Mouse (Mus musculus): ENCODE measurements around the gene Stap1. TPM values are rescaled to one million over a fixed set of nuclear protein-coding genes. Genes with fewer than 3 reads are reported as not detected.

Gene Stap1
- polyA plus RNA-seq, 1 experiment = 0.08 TPM

DNA sequence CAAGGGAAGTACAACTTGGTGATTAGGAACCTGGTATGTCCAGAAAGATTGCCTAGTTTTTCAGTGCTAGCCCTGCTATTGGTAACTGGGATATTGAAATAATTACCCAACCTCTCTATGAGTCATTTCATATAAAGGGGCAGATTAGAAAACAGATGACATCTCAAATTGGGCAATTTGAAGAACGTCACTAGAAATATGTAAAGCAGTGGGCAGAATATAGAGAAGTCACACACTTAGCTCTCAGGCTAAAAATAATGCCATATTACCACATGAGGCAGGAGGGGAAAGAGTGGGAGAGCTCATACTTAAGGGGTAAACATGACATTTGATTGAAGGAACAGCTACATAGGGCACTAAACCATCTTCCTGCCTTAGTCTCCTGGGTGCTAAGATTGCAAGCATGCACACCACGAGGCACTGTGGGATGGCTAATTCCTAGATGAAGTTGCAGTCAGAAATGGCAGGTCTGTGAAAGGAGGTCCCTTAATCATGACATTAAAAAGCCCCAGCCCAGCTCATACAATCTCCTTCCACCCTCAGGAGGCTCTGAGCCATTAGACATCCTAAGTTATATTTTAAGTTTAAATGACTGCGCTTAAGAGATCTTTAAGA, 7.3 kb downstream of the Stap1 start:
- H3K79me2 ChIP-seq (ENCODE audit: control insufficient read depth, insufficient read depth) = no peaks in the 10 kb centered on the region
- TF ChIP-seq MAX (IDR thresholded peaks at IDR 0.05; ENCODE audit: low read depth) = no peak
- TF ChIP-seq MYOD1 (IDR thresholded peaks at IDR 0.05; ENCODE audit: control insufficient read depth in 1 of 3, insufficient read length in 2 of 3, low read depth in 2 of 3) = no peak
- TF ChIP-seq USF1 (IDR thresholded peaks at IDR 0.05; ENCODE audit: low read depth) = no peak
- TF ChIP-seq POLR2AphosphoS2 (IDR thresholded peaks at IDR 0.05; ENCODE audit: insufficient read length, low read depth) = no peak
- TF ChIP-seq E2F4 (IDR thresholded peaks at IDR 0.05; ENCODE audit: insufficient read depth) = no peak
- TF ChIP-seq SRF (IDR thresholded peaks at IDR 0.05; ENCODE audit: control insufficient read depth, insufficient read length, low read depth) = no peak
- TF ChIP-seq MYOG (IDR thresholded peaks at IDR 0.05; ENCODE audit: control insufficient read depth in 1 of 3, insufficient read depth in 1 of 3, insufficient read length in 2 of 3, low read depth in 2 of 3) = no peak
- no peak for TF ChIP-seq TCF3 (IDR thresholded peaks at IDR 0.05; ENCODE audit: insufficient read length, low read depth)
- no peak for TF ChIP-seq POLR2A (IDR thresholded peaks at IDR 0.05; ENCODE audit: insufficient read length, low read depth)
- no peak for TF ChIP-seq CEBPB (IDR thresholded peaks at IDR 0.05; ENCODE audit: insufficient read depth, poor library complexity, severe bottlenecking)
- TF ChIP-seq REST (IDR thresholded peaks at IDR 0.05; ENCODE audit: insufficient read depth, insufficient read length) = no peak
- TF ChIP-seq TCF12 (IDR thresholded peaks at IDR 0.05; ENCODE audit: insufficient read depth, poor library complexity, severe bottlenecking) = no peak
- H3K4me2 ChIP-seq (ENCODE audit: low read depth) = no peak overlapping the region
- H3K27me3 ChIP-seq (ENCODE audit: control insufficient read depth, insufficient read depth, insufficient read length) = no peaks in the 10 kb centered on the region
- no peak overlapping the region for H3ac ChIP-seq (ENCODE audit: control insufficient read depth, insufficient read length)
- no peak overlapping the region for H3K4me3 ChIP-seq
- no peaks in the 10 kb centered on the region for H3K36me3 ChIP-seq (ENCODE audit: control insufficient read depth, insufficient read depth)

- no peaks in the 10 kb centered on the region for H3K36me3 ChIP-seq (ENCODE audit: control insufficient read depth, insufficient read depth)
- H3K27me3 ChIP-seq (ENCODE audit: control insufficient read depth, insufficient read depth, insufficient read length) = no peaks in the 10 kb centered on the region
- no peak overlapping the region for H3K4me3 ChIP-seq
- H3K4me2 ChIP-seq (ENCODE audit: low read depth) = no peak overlapping the region
- no peak for TF ChIP-seq SRF (IDR thresholded peaks at IDR 0.05; ENCODE audit: control insufficient read depth, insufficient read length, low read depth)
- TF ChIP-seq CEBPB (IDR thresholded peaks at IDR 0.05; ENCODE audit: insufficient read depth, poor library complexity, severe bottlenecking) = no peak
- no peak for TF ChIP-seq TCF12 (IDR thresholded peaks at IDR 0.05; ENCODE audit: insufficient read depth, poor library complexity, severe bottlenecking)
- TF ChIP-seq POLR2A (IDR thresholded peaks at IDR 0.05; ENCODE audit: insufficient read length, low read depth) = no peak
- no peak for TF ChIP-seq USF1 (IDR thresholded peaks at IDR 0.05; ENCODE audit: low read depth)
- TF ChIP-seq MAX (IDR thresholded peaks at IDR 0.05; ENCODE audit: low read depth) = no peak
- no peak for TF ChIP-seq REST (IDR thresholded peaks at IDR 0.05; ENCODE audit: insufficient read depth, insufficient read length)
- no peak for TF ChIP-seq POLR2AphosphoS2 (IDR thresholded peaks at IDR 0.05; ENCODE audit: insufficient read length, low read depth)
- no peak for TF ChIP-seq TCF3 (IDR thresholded peaks at IDR 0.05; ENCODE audit: insufficient read length, low read depth)
- TF ChIP-seq E2F4 (IDR thresholded peaks at IDR 0.05; ENCODE audit: insufficient read depth) = no peak
- no peak for TF ChIP-seq MYOD1 (IDR thresholded peaks at IDR 0.05; ENCODE audit: control insufficient read depth in 1 of 3, insufficient read length in 2 of 3, low read depth in 2 of 3)
- no peak for TF ChIP-seq MYOG (IDR thresholded peaks at IDR 0.05; ENCODE audit: control insufficient read depth in 1 of 3, insufficient read depth in 1 of 3, insufficient read length in 2 of 3, low read depth in 2 of 3)
- H3K79me2 ChIP-seq (ENCODE audit: control insufficient read depth, insufficient read depth) = no peaks in the 10 kb centered on the region
- H3ac ChIP-seq (ENCODE audit: control insufficient read depth, insufficient read length) = no peak overlapping the region
Measured at GRCm38 (mm10) chr5:86083987-86084386, 12.4 kb downstream of the Stap1 start.

DNA sequence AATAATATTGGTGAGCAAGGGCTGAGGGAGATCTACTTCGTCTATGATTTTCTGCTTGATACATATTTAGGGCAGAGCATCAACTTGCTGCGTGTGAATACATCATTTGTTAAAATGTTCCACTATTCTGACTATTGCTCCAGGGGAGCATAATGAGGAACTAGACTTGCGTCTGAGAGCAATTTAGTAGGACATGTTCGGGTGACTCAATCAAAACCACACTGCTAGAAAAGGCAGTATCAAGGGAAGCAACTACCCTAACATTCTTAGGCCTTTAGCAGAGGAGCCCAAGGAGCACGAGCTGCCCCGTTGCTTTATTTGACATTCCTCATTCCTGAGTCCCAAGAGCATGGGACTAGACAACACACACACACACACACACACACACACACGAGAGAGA, 13.4 kb downstream of the Stap1 start:
- Histone ChIP-seq H3K4me2 (ENCODE audit: low read depth) (no peak overlapping the region), H3K4me3 (no peak overlapping the region), H3K79me2 (ENCODE audit: control insufficient read depth, insufficient read depth) (no peaks in the 10 kb centered on the region), H3ac (ENCODE audit: control insufficient read depth, insufficient read length) (no peak overlapping the region), H3K36me3 (ENCODE audit: control insufficient read depth, insufficient read depth) (no peaks in the 10 kb centered on the region), H3K27me3 (ENCODE audit: control insufficient read depth, insufficient read depth, insufficient read length) (no peaks in the 10 kb centered on the region)
- TF ChIP-seq MYOD1 (IDR thresholded peaks at IDR 0.05; ENCODE audit: control insufficient read depth in 1 of 3, insufficient read length in 2 of 3, low read depth in 2 of 3) (no peak), TCF3 (IDR thresholded peaks at IDR 0.05; ENCODE audit: insufficient read length, low read depth) (no peak), SRF (IDR thresholded peaks at IDR 0.05; ENCODE audit: control insufficient read depth, insufficient read length, low read depth) (no peak), MYOG (IDR thresholded peaks at IDR 0.05; ENCODE audit: control insufficient read depth in 1 of 3, insufficient read depth in 1 of 3, insufficient read length in 2 of 3, low read depth in 2 of 3) (no peak), POLR2A (IDR thresholded peaks at IDR 0.05; ENCODE audit: insufficient read length, low read depth) (no peak), CEBPB (IDR thresholded peaks at IDR 0.05; ENCODE audit: insufficient read depth, poor library complexity, severe bottlenecking) (no peak), REST (IDR thresholded peaks at IDR 0.05; ENCODE audit: insufficient read depth, insufficient read length) (no peak), E2F4 (IDR thresholded peaks at IDR 0.05; ENCODE audit: insufficient read depth) (no peak), TCF12 (IDR thresholded peaks at IDR 0.05; ENCODE audit: insufficient read depth, poor library complexity, severe bottlenecking) (no peak), POLR2AphosphoS2 (IDR thresholded peaks at IDR 0.05; ENCODE audit: insufficient read length, low read depth) (no peak), MAX (IDR thresholded peaks at IDR 0.05; ENCODE audit: low read depth) (no peak), USF1 (IDR thresholded peaks at IDR 0.05; ENCODE audit: low read depth) (no peak)

DNA sequence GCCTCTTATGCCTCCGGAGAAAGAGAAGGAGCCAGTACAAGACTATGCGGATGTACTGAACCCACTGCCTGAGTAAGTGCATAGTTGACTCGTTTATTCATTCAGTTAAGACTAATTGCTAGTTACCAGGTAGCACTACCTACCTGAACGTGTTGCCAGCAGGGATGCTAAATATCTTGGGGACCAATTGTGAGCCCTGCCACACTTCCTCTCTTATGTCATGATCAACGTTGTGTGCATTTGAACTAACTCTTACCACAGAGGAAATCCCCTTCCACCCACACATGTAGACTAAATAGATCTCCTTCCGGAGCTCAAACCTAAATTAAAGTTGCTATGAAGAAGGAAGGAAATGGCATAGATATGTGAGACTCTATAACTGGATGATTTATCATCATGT, 15.2 kb downstream of the Stap1 start:
- Histone ChIP-seq H3ac (ENCODE audit: control insufficient read depth, insufficient read length) (no peak overlapping the region), H3K4me2 (ENCODE audit: low read depth) (no peak overlapping the region), H3K79me2 (ENCODE audit: control insufficient read depth, insufficient read depth) (no peaks in the 10 kb centered on the region), H3K4me3 (no peak overlapping the region), H3K27me3 (ENCODE audit: control insufficient read depth, insufficient read depth, insufficient read length) (no peaks in the 10 kb centered on the region), H3K36me3 (ENCODE audit: control insufficient read depth, insufficient read depth) (no peaks in the 10 kb centered on the region)
- TF ChIP-seq REST (IDR thresholded peaks at IDR 0.05; ENCODE audit: insufficient read depth, insufficient read length) = no peak

- H3K27me3 ChIP-seq (ENCODE audit: control insufficient read depth, insufficient read depth, insufficient read length) = no peaks in the 10 kb centered on the region
- no peak overlapping the region for H3K4me3 ChIP-seq
- H3K79me2 ChIP-seq (ENCODE audit: control insufficient read depth, insufficient read depth) = no peaks in the 10 kb centered on the region
- H3ac ChIP-seq (ENCODE audit: control insufficient read depth, insufficient read length) = no peak overlapping the region
- TF ChIP-seq TCF3 (IDR thresholded peaks at IDR 0.05; ENCODE audit: insufficient read length, low read depth) = no peak
- no peak for TF ChIP-seq TCF12 (IDR thresholded peaks at IDR 0.05; ENCODE audit: insufficient read depth, poor library complexity, severe bottlenecking)
- TF ChIP-seq E2F4 (IDR thresholded peaks at IDR 0.05; ENCODE audit: insufficient read depth) = no peak
- no peak for TF ChIP-seq POLR2A (IDR thresholded peaks at IDR 0.05; ENCODE audit: insufficient read length, low read depth)
- TF ChIP-seq REST (IDR thresholded peaks at IDR 0.05; ENCODE audit: insufficient read depth, insufficient read length) = no peak
- TF ChIP-seq POLR2AphosphoS2 (IDR thresholded peaks at IDR 0.05; ENCODE audit: insufficient read length, low read depth) = no peak
- no peak for TF ChIP-seq USF1 (IDR thresholded peaks at IDR 0.05; ENCODE audit: low read depth)
- TF ChIP-seq CEBPB (IDR thresholded peaks at IDR 0.05; ENCODE audit: insufficient read depth, poor library complexity, severe bottlenecking) = no peak
- TF ChIP-seq MYOD1 (IDR thresholded peaks at IDR 0.05; ENCODE audit: control insufficient read depth in 1 of 3, insufficient read length in 2 of 3, low read depth in 2 of 3) = no peak
- TF ChIP-seq SRF (IDR thresholded peaks at IDR 0.05; ENCODE audit: control insufficient read depth, insufficient read length, low read depth) = no peak
- H3K4me2 ChIP-seq (ENCODE audit: low read depth) = no peak overlapping the region
- no peaks in the 10 kb centered on the region for H3K36me3 ChIP-seq (ENCODE audit: control insufficient read depth, insufficient read depth)
Measured at GRCm38 (mm10) chr5:86094754-86095153, 23.2 kb downstream of the Stap1 start.

All from myocyte (in vitro differentiated cells).